Mouse (Mus musculus) liver, postnatal 0 days (tissue): ENCODE measurements around the gene Tmem81. TPM values are rescaled to one million over a fixed set of nuclear protein-coding genes. Genes with fewer than 3 reads are reported as not detected.

Experiments
- ATAC-seq: fragments of 200-750 bp; cut with Nextera tagmentation; 2 replicates; pipeline ENCODE4 v1.8.0; 2017; ENCODE audit warnings: mild to moderate bottlenecking, moderate library complexity
- DNase-seq: peaks from one replicate; pipeline ENCODE4 v3.0.0-alpha.2; 2016
- H3K27ac ChIP-seq: fragments of 300-500 bp; sonication (generic); 2 replicates; pipeline ENCODE4 v1.5.1; 2014; ENCODE audit warnings: antibody characterized with exemption, moderate library complexity, mild to moderate bottlenecking, low read depth
- H3K27me3 ChIP-seq: fragments of 300-500 bp; sonication (generic); 2 replicates; pipeline ENCODE4 v1.6.1; 2014; ENCODE audit warnings: low read length, control low read depth, mixed read lengths; ENCODE audit not compliant: insufficient read depth
- H3K36me3 ChIP-seq: fragments of 300-500 bp; sonication (generic); replicated peaks from 2 replicates; pipeline ENCODE4 v1.6.1; 2014; ENCODE audit warnings: mild to moderate bottlenecking, control low read depth, low read length, moderate library complexity, mixed read lengths; ENCODE audit not compliant: insufficient read depth
- H3K4me1 ChIP-seq: fragments of 300-500 bp; sonication (generic); 2 replicates; pipeline ENCODE4 v1.6.1; 2014; ENCODE audit warnings: antibody characterized with exemption, mild to moderate bottlenecking, control low read depth; ENCODE audit not compliant: insufficient read depth
- H3K4me2 ChIP-seq: fragments of 300-500 bp; sonication (generic); 2 replicates; pipeline ENCODE4 v1.6.1; 2014; ENCODE audit warnings: low read depth, mild to moderate bottlenecking, low read length, moderate library complexity, mixed read lengths
- H3K4me3 ChIP-seq: fragments of 300-500 bp; sonication (generic); 2 replicates; pipeline ENCODE4 v1.5.1; 2014; ENCODE audit warnings: low read depth, low read length
- H3K9ac ChIP-seq: fragments of 300-500 bp; sonication (generic); replicated peaks from 2 replicates; pipeline ENCODE4 v1.6.1; 2014; ENCODE audit warnings: mild to moderate bottlenecking, moderate library complexity
- H3K9me3 ChIP-seq: fragments of 300-500 bp; sonication (generic); 2 replicates; pipeline ENCODE4 v1.6.1; 2016; ENCODE audit warnings: mild to moderate bottlenecking, control low read depth, low read length, mixed read lengths
- CTCF ChIP-seq: sonication (generic); IDR thresholded peaks from 2 replicates; pipeline ENCODE4 v1.5.1; 2016; ENCODE audit warnings: antibody characterized with exemption, low read depth
- EP300 ChIP-seq: IDR thresholded peaks from 2 replicates; pipeline ENCODE4 v1.6.1; 2016; ENCODE audit warnings: antibody characterized with exemption, low read depth, mild to moderate bottlenecking
- WGBS: fragments of 180-500 bp; shearing (Covaris S2); extraction: QIAGEN DNeasy Blood & Tissue Kit; methylation state at CpG from one replicate; pipeline ENCODE4 v1.1.7; 2014; ENCODE audit not compliant: insufficient replicate concordance; 5-methylcytosine and 5-hydroxymethylcytosine counted together
- polyA plus RNA-seq: library from polyadenylated mRNA; unstranded; fragments of >200 nt; fragmentation: Nextera tagmentation; extraction: Ambion mirVana; gene quantifications from 2 replicates; pipeline ENCODE4 v1.2.1, GENCODE M21; 2015

The Tmem81 gene
- polyA plus RNA-seq, 1 experiment from 2014 or later: 0.62 TPM

DNA sequence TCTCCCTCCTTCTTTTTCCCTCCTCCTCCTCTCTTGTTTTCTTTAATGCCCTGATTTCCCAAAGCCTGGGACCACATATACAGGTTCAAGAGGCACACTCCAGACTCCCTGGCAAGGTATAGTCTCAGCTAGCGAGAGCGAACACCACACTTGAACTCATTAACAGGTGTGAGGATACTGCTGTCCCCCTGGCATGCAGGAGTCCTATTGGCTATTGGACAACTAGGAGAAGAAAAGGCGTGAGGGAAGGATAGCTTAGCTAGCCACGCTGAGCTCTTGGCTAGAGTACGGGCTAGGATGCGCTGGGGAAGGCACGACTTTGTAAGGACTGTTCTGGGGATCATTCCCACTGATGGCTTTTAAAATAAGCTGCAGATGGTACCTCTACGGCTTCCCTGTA, 6.1 kb downstream of the Tmem81 start:
- H3K4me3 ChIP-seq: no peak overlapping the region
- WGBS: 77% methylated on average over 8 of the region's 8 CpGs
- no peak overlapping the region for H3K9ac ChIP-seq
- H3K27me3 ChIP-seq: no peaks in the 10 kb centered on the region
- DNase-seq (no peak), ATAC-seq (no peak)
- peaks cover 11% of the 10 kb centered on the region; the same call in 1 of the 2 replicates for H3K36me3 ChIP-seq
- no peaks in the 10 kb centered on the region for H3K4me1 ChIP-seq
- TF ChIP-seq CTCF (no peak), EP300 (no peak)
- H3K27ac ChIP-seq: no peak overlapping the region
- no peak overlapping the region for H3K4me2 ChIP-seq
- H3K9me3 ChIP-seq: no peaks in the 10 kb centered on the region

DNA sequence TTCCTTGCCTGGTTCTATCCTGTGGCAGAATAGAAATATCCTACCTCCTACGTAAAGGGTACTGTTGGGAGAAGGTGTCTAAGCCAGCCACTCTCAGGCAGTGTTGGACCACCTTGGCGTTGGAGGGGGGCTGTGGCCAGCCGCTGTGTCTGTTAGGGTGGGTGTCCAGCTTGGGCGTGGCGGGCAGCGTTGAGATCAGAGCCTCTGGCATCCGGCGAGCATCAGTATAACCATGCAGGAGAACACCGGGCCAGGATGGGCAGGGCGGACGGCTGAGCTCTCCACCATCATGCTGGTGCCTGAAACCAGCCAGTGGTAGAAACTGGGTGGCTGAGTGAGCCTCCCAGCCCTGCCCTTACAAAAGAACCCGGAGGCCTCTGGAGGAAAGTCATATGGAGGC, 9.3 kb downstream of the Tmem81 start:
- no peak for ATAC-seq
- Histone ChIP-seq H3K27me3 (no peaks in the 10 kb centered on the region), H3K4me1 (no peaks in the 10 kb centered on the region), H3K9me3 (no peaks in the 10 kb centered on the region), H3K27ac (no peak overlapping the region), H3K4me2 (no peak overlapping the region), H3K9ac (no peak overlapping the region), H3K36me3 (no peaks in the 10 kb centered on the region), H3K4me3 (no peak overlapping the region)
- TF ChIP-seq CTCF: no peak
- TF ChIP-seq EP300: no peak
- DNase-seq: no peak
- WGBS: 90% methylated on average over 12 of the region's 12 CpGs

DNA sequence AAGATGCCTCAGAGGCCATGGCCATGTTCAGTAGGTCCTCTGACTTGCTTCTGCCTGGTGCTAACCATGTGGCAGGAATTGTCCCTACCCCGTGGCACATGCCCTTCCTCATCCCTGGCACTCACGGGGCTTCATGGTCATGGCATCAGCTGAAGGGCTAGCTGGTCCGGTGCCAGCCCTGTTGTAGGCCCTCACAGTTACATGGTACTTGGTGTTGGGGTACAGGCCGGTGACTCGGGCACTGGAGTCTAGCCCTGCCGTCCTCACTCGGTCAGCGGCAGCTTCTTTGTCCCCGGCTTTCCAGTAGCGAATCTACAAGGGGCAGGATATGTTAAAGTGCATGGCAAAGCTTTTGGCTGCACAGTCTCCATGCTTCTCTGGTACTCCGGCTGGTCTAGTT, 10.7 kb downstream of the Tmem81 start:
- Histone ChIP-seq H3K9ac (no peak overlapping the region), H3K4me2 (no peak overlapping the region)
- no peak for DNase-seq

DNA sequence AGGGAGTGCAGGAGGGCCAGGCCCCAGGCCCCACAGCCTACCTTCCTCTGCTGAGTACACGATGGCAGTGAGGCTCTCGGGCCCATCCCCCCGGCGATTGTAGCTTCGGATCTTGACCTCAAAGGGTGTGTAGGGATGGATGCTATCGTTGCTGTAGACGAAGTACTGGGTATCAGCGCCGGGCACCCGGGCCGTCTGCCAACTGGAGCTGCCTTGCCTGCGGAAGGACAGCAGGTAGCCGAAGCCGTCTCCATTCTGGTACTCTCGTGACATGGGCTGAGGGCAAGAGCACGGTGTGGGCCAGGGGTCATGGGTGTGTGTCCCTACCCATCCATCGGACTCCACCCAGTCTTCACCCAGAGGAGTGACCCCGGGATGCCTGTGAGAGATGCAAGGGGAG, 12.6 kb downstream of the Tmem81 start:
- no peaks in the 10 kb centered on the region for H3K4me1 ChIP-seq
- no peaks in the 10 kb centered on the region for H3K9me3 ChIP-seq
- no peak for TF ChIP-seq EP300
- TF ChIP-seq CTCF: no peak
- H3K36me3 ChIP-seq: no peaks in the 10 kb centered on the region
- no peak overlapping the region for H3K27ac ChIP-seq
- ATAC-seq: no peak
- H3K4me2 ChIP-seq: no peak overlapping the region
- 71% methylated on average over 18 of the region's 18 CpGs for WGBS
- no peak for DNase-seq
- H3K4me3 ChIP-seq: no peak overlapping the region
- no peaks in the 10 kb centered on the region for H3K27me3 ChIP-seq
- no peak overlapping the region for H3K9ac ChIP-seq

More for the DNA sequence above, 10.7 kb downstream of the Tmem81 start:
- Histone ChIP-seq H3K27ac (no peak overlapping the region), H3K27me3 (no peaks in the 10 kb centered on the region), H3K36me3 (no peaks in the 10 kb centered on the region), H3K9me3 (no peaks in the 10 kb centered on the region), H3K4me1 (no peaks in the 10 kb centered on the region), H3K4me3 (no peak overlapping the region)
- 75% methylated on average over 11 of the region's 11 CpGs for WGBS
- no peak for TF ChIP-seq CTCF
- TF ChIP-seq EP300: no peak
- no peak for ATAC-seq

DNA sequence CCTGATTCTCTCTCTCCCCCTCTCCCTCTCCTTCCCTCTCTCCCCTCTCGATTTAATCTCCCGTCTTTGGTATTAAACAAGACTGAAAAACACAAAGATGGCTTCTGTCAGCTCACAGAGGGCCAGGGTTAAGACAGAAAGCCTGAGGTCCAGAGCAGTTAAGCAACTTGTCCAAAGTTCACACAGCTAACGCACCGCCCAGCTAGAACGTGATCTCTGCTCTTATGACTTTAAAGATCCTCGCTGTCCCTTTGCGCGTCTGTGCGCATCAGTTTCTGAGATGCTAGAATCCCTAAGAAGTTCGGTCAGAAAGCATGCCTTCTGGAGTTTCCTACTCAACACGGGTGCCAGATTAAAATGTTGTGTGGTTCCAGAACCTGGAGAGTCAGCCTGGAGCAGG, 13.7 kb downstream of the Tmem81 start:
- Histone ChIP-seq H3K27me3 (no peaks in the 10 kb centered on the region), H3K4me1 (no peaks in the 10 kb centered on the region), H3K4me3 (no peak overlapping the region), H3K4me2 (peak overlapping the region; percentile 9; the same call in 1 of the 2 replicates), H3K36me3 (no peaks in the 10 kb centered on the region), H3K27ac (peak overlapping the region; percentile 29; the same call in 1 of the 2 replicates), H3K9ac (no peak overlapping the region), H3K9me3 (no peaks in the 10 kb centered on the region)
- WGBS: 71% methylated on average over 11 of the region's 11 CpGs
- ATAC-seq (peak; percentile 71), DNase-seq (no peak)
- TF ChIP-seq EP300: no peak

DNA sequence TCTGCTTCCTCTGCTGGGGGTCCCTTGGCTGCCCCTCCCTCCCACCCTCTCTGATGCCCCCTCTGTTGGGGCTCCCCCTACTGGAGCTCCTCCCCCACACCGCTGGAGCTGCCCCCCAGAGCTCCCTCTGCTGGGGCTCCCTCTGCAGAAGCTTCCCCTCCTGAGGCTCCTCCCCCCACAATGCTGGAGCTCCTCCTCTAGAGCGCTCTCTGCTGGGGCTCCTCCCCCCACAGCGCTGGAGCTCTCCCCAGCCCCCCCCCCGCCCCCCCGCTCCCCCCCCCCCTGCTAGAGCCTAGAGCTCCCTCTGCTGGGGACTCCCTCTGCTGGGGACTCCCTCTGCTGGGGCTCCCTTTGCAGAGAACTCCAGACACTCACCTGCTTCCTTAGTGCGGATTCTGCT, 14.7 kb downstream of the Tmem81 start:
- 60% methylated on average over 2 of the region's 6 CpGs for WGBS
- Histone ChIP-seq H3K4me2 (no peak overlapping the region), H3K36me3 (no peaks in the 10 kb centered on the region), H3K9me3 (no peaks in the 10 kb centered on the region), H3K4me3 (no peak overlapping the region), H3K27ac (no peak overlapping the region), H3K27me3 (0 out of 2 replicates have a peak, but pooled peaks cover 2% of the 10 kb centered on the region), H3K9ac (no peak overlapping the region), H3K4me1 (no peaks in the 10 kb centered on the region)
- peak; percentile 49; the same call in 1 of the 2 replicates for TF ChIP-seq CTCF
- no peak for TF ChIP-seq EP300
- ATAC-seq (peak; percentile 77), DNase-seq (peak; percentile 76)

DNA sequence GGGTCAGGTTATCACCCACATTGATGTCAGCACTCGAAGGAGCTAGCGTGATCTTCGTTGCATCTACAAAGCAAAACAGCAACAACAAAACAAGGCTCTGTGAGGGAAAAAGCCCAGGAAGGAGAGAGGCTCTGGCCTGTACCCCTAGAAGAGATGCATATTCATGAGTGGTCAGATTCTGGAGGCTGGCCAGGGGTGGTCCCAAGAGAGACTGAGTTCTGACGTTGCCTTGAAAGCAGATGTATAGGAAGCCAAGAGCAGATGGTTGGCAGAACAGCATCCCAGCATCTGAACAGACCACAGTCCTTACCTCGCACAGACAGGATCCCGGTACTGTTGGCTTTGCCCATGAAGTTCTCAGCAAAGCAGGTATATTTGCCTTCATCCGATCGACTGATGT, 17.0 kb downstream of the Tmem81 start:
- Histone ChIP-seq H3K9me3 (no peaks in the 10 kb centered on the region), H3K4me1 (no peaks in the 10 kb centered on the region), H3K27me3 (0 out of 2 replicates have a peak, but pooled peaks cover 2% of the 10 kb centered on the region), H3K36me3 (no peaks in the 10 kb centered on the region), H3K4me2 (no peak overlapping the region), H3K4me3 (no peak overlapping the region), H3K9ac (no peak overlapping the region), H3K27ac (no peak overlapping the region)
- no peak for DNase-seq
- no peak for ATAC-seq
- WGBS: 71% methylated on average over 8 of the region's 8 CpGs
- TF ChIP-seq EP300 (no peak), CTCF (no peak)
